Mouse (Mus musculus): ENCODE results near the gene Crb2.
A peak's percentile ranks its signal among the peaks of the same experiment; 100 is the strongest.

Gene Crb2

DNA sequence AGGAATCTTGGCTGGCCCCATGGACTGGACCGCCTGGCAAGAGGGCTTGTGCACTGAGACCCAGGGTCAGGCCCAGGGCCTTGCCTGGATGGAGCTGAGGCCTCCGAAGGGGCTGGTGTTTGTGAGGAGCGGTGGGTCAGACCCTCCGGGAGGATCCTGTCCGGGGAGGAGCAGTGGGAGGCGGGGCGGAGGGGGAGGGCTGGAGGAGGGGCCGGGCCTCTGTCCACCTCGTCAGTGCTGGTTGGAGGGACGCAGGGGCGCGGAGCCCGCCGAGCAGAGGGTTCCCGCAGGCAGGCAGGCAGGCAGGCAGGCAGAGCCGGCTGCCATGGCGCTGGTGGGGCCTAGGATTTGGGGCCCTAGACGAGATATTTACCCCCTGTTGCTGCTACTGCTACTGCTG, at the start of gene Crb2:
Gene Crb2, plus strand, starts transcription at position 234 of the 400 bp plus-strand sequence.
- no peak for DNase-seq (ENCODE audit: low spot score)

- DNase-seq (ENCODE audit: low spot score) = no peak
Measured at GRCm38 (mm10) chr2:37731241-37731801, 44.7 kb upstream of the Crb2 start.

DNA sequence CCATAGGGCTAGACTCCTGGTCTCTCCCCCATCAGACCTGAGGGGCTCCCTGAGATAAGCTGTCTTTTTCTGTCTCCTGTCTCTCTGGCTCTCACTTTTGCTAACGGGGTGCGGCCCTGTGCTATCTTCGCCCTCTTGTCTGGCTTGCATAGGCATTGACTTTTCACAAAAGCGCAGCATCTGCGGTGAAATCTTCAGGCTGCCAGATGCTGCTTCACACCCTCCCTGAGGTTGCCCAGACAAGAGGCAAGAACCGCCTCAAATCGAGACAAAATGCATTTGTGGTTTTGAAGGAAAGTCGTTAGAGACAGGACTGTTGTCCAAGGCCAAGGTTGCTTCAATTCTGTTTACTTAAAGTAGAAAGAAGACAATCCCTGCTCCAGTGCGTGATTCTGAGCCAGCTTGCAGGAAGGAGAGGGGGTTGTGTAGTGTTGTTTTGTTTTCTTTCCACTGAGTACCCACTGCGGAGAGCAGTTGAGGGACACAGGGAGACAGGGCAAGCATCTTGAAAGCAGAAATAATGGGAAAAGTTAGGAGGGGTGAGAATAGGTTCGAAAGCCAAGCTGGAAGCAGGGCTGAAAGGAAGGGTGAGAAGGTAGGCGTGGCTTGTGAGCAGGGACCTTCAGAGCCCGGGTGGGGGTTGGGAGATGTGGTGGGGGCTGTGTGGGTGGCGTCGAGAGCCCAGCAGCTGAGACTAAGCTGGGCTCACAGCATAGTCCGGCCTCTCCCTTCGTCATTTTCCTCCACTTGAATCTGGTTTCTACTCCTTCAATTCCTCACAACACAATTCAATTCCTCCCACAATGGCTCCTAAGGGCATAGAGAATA, 40.9 kb upstream of the Crb2 start:
- no peak for DNase-seq (ENCODE audit: low spot score)

- DNase-seq (ENCODE audit: low spot score) = no peak
Measured at GRCm38 (mm10) chr2:37735807-37736188, 40.3 kb upstream of the Crb2 start.

DNA sequence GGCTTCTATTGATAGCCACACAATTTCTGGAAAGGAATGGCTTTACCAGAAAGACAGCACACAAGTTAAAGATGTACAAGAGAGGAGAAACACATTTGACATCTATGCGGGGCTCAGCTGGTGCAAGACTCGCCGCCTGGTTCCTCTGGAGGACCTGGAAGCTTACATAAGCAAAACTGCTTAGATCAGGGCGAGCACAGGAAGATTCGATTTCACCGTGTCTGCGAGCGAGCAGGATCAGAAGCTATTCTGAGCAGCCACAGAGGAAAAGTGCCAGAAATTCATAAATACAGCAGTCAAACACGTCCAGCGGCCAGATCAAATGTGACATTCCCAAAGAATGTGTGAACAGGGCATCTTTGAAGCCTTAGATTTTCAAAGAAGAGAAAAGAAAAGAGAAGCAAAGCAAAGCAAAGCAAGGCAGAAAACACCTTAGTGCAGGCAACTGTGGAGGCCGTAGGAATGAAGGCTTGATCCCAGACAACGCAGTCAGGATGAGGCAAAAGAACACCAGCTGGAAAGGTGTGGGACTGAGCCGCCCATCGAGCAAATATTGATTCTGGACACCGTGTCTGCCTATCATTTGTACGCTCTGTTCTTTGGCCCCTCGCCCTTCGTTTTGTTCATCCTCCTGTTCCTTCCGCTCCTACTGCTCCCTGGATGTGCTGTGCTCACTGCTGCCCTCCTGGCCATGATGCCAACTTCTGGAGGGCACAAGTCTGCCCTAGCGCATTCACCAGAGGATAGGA, 34.1 kb upstream of the Crb2 start:
- no peak for DNase-seq (ENCODE audit: low spot score)

DNA sequence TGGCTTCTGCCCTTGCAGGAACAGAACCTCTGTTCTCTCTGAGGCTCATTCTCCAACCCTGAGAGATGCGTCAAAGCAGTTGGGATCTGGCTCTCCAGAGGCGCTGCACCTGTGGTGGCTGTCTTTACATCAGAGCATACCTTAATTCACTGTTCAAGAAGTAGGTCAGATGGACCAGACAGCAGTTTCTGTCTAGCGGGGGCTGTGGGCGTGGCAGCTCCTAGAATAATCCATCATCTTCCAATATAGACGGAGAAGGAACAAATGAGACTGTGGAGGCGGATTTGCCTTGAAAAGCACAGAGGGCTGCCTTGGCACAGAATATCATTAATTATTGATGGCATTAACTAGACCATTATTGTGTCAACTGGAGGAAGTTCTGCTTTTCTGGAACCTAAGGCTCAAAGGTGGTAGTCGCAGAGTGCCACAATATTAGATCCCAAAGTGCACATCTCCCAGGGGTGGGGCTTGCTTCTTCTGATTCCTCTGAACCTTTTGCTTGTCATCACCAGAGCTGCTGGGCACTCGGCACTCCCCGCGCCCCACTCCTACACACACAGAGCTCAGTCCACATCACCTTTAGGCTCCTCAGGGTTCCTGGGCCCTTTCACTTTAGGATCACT, 31.2 kb upstream of the Crb2 start:
- no peak for DNase-seq (ENCODE audit: low spot score)

DNA sequence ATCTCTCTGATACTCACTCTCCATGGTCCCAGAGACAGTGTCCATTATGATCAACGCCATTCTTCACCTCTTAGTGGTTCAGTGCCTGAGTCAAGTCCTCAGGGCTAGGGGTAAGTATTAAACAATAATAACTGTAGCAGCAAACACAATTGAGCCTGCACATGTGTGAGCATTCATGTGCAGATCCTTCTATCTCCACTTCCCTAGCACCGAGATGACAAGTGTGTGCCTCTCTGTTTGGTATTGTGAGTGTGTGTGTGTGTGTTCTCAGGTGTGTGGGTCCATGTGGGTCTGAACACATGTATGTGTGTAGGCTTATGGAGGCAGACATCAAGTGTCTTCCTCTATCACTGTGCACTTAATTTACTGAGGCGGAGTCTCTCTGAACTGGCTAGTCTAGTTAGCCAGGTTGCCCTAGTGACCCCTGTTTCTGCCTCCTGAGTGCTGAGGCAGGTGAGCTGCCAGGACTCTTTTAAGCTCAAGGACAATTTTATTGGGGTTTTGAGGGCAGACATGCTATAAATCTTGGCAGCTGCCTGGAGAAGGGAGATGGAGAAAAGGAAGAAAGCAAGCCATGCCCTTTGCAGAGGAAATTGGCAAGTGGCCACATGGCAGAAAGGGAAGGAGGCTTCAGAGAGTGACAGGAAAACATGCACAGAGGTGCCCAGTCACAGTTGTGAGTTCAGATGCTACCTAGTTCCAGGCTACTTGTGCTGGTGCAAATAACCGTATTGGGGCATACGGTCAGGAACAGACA, 29.6 kb upstream of the Crb2 start:
- peak; percentile 38 for DNase-seq (ENCODE audit: low spot score)

GRCm38 (mm10) chr2:37747909-37748308, 28.1 kb upstream of the Crb2 start:
- no peak for DNase-seq (ENCODE audit: low spot score)

DNA sequence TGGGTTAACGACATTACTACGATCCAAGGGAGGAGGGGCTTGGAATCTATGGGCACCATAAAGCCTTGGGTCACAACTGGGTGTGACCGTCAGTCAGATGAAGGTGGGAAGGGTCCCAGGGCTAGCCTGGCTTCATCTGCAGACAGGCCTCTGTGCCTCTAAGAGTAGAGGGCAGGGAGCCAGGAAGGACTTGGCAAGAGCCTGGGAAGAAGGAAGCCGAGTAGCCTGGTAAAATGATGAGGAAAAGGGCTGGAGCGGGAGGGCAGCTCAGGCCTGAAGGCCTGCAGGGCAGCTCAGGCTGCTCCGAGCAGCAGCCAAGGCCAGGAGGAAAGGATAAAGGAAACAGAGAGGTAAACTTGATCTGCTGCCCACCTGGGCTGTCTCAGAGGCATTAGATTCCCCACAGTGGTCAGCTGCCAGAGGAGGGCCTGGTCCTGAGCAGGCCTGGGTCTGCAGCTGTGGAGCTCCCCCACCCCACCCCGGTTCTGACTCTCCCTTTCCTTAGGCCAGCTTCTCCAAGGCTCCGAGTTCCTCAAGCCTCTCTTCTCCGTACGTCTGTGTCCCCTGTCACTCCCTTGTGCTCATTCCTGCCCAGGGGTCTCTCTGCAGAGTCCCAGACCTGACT, 27.5 kb upstream of the Crb2 start:
- peak; percentile 68 for DNase-seq (ENCODE audit: low spot score)

DNA sequence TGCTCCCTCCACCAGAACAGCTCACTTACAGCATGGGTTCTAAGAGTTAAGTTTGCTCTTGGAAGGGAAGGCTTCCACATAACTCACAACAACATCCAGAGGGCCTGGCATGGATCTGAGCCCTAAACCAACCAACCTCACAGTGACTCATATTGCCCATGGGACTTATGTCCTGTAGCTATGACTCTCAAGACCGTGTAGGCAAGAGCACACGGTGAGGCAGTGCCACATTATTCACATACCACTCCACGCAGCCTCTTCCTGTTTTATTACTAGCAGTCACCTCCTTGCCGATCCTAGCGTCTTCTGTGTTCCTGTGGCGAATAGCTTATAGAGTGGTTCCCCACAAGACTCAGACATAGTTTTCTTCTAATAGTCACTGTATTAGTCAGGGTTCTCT, 26.7 kb upstream of the Crb2 start:
- no peak for DNase-seq (ENCODE audit: low spot score)

DNA sequence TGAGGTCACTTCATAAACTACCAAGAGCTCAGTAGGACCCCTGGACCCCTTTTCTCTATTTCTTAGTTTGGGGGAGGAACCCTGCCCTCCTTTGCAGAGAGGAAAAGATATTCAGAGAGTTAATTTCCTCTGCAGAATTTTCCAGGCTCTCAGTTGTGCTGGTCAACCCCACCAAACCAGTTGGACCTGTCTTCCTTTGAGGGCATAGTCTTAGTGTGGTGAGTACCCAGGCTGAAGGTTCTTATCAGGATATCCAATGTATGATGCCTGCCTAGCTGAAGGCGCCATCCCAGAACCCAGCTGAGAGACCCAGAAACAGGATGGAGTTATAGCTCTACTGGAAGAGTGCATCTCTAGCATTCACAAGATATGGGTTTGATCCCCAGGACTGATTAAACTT, 24.9 kb upstream of the Crb2 start:
- no peak for DNase-seq (ENCODE audit: low spot score)

- DNase-seq (ENCODE audit: low spot score) = no peak
Measured at GRCm38 (mm10) chr2:37756220-37756930, 19.7 kb upstream of the Crb2 start.

DNA sequence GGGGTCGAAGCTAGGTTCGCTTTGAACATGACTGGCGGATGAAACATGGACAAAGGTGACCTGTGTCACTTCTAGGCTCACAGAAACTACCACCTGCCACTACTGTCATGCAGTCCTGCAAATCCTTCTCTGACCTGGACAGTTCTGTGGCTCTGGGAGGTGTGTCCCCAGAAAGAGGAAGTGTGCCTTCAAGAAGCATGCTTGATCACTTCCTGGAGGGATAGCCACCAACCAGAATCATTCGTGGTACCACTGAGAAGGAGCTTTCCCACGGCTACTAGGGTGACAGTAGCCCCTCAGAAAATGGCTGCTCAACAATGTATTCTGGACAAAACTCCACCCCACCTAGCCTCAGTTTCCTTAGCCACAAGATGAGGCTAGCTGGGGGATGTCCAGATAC, 19.0 kb upstream of the Crb2 start:
- no peak for DNase-seq (ENCODE audit: low spot score)

DNA sequence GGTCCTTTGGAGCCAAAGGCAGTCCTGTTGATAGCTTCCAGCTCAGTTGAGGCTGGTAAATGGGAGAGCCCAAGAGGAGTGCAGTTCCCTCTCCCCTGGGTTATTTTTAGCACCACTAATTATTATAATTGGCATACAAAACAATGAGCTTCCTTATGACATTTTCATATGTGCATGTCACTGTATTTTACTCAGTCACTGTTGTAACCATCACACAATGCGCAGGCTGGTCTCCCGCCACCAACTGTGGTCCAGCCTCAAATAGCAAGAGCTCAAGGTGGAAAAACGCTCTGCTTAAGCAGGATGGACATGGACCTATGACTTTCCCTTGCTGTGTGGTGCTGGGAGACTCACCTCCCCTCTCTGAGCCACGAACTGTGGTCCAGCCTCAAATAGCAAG, 18.3 kb upstream of the Crb2 start:
- no peak for DNase-seq (ENCODE audit: low spot score)

DNA sequence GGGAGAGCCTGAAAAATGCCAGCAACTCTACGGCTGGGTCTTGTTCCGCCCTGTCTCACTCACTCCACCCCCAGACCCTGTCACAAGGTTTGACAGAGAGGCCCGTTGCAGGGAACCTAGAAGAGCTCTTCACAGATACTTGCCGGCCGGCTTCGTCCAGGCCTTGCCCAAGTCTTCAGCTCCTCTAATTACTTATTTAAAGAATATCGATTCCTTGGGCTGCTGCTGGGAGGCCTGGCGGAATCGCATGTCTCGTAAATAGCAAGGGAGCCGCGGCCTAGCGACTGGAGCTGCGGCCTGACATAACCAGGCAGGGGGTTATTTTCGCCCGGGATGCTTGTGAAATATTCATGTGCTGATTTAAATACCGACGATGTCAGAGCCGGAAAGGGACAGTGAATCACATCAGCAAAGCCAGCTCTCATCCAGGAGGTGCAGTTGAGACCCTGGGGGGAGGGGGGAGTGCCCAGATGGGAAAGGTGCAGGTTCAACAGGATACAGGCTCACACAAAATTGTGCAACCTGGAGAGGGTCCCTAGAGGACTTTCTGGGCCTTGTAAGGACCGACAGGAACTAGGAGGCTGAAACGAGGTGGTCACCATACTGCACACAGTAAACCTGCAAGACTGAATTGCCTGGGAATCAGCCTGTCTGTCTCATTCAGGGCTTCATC, 17.6 kb upstream of the Crb2 start:
- DNase-seq (ENCODE audit: low spot score) = no peak

- no peak for DNase-seq (ENCODE audit: low spot score)
Measured at GRCm38 (mm10) chr2:37760633-37761032, 15.4 kb upstream of the Crb2 start.

DNA sequence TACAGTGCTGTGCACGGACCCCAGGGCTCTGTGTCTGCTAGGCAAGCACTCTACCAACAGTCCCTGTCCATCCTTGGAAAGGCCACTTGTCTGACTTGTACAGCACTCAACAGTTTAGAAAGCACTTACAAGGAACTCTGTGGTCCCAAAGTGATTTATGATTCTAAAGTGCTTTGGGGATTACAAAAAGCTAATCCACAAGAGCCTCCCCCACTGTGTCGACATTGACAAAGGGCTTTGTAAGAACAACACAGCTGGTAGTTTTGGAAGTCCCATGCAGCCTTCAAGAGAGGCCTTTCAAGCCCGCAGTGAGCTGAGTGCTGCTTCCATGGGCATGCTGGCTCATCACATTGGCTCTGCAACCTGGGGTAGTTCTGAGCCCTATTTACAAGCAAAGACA, 12.4 kb upstream of the Crb2 start:
- DNase-seq (ENCODE audit: low spot score) = peak; percentile 35

- DNase-seq (ENCODE audit: low spot score) = no peak
Measured at GRCm38 (mm10) chr2:37764514-37764913, 11.5 kb upstream of the Crb2 start.

- no peak for DNase-seq (ENCODE audit: low spot score)
Measured at GRCm38 (mm10) chr2:37765082-37765483, 11.0 kb upstream of the Crb2 start.

DNA sequence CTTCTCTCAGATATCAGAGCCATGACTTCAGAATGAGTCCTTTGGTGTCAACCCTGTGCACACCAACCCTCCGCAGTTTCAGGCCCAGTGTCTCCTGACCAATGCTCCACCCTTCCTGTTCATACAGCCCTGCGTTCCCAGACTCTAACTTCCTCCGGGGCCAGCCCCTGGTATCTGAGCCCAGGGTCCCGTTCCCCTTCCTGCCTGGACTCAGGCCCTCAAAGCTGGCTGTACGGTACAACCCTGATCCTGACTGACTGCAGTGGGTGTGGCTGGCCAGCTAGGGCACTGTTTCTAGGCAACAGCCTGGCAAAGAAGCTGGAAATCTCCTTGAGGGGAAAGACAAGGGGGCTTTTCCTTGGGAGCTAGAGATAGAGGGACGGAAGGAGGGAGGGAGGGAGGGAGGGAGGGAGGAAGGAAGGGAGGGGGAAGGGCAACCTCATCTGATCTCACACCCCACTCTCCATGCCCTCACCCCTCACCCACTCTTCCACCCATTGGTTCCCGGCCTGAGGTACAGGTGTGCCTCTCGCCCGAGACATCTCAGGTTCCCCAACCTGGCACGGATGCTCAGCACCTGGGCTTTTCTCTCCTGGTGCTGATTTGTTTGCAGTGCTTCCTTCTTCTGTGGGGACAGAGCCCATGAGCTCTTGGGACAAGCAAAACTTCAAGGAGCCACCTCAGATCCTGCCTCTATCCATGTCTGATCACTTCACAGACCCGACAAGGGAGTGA, 9.9 kb upstream of the Crb2 start:
- DNase-seq (ENCODE audit: low spot score) = no peak

Measured in adipocyte (in vitro differentiated cells).